Mouse (Mus musculus): Measurements from ENCODE around the gene Gm29609. TPM values are rescaled to one million over a fixed set of nuclear protein-coding genes. Genes with fewer than 3 reads are reported as not detected.
"Not testable (repeated sequence)": the region's sequence is repeated elsewhere in the genome, so short reads cannot be mapped to it uniquely, and the experiment has no call there.

The Gm29609 gene
- 1 to 10 TPM; 2.7 to 3.3 TPM for total RNA-seq (2021)
- long read RNA-seq, experiment 1, partial matches to known transcripts = 0 of 5 reads
- long read RNA-seq, experiment 1, other reads (novel, unspliced or antisense) = 5 of 5 reads
- long read RNA-seq, experiment 2, partial matches to known transcripts = 4 of 5 reads
- long read RNA-seq, experiment 2, other reads (novel, unspliced or antisense) = 1 of 5 reads

GRCm38 (mm10) chr5:31179766-31180630 is at the start of gene Gm29609, which contains the start of gene Gtf3c2:
Gm29609 (minus strand) TSS chr5:31179911.
Gtf3c2 (minus strand) TSS chr5:31180144.
- DNase-seq (ENCODE audit: low spot score in 2 of 2) = peak; percentile 86 to 92

DNA sequence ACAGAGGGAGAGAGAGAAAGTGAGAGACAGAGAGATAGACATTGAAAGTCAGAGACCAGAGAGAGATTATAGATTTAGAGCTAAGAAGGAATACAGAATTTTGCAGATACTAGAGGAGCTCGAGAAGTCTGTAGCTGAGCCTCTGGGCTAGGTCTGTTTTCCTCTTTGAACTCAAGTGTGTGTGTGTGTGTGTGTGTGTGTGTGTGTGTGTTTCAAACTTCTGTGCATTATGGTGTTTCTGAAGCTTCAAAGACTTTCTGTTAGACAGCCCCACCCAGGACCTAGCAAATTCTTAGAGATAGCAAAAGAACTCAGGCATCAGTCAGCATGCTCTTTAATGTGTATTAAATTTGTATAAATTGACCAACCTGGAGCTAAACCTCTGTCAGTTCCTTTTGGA is 46.9 kb upstream of the Gm29609 start:
- no peak for DNase-seq (ENCODE audit: low spot score in 2 of 2)

- no peak for DNase-seq (ENCODE audit: low spot score in 2 of 2)
These were observed 43.0 kb upstream of the Gm29609 start for GRCm38 (mm10) chr5:31222696-31223095.

DNA sequence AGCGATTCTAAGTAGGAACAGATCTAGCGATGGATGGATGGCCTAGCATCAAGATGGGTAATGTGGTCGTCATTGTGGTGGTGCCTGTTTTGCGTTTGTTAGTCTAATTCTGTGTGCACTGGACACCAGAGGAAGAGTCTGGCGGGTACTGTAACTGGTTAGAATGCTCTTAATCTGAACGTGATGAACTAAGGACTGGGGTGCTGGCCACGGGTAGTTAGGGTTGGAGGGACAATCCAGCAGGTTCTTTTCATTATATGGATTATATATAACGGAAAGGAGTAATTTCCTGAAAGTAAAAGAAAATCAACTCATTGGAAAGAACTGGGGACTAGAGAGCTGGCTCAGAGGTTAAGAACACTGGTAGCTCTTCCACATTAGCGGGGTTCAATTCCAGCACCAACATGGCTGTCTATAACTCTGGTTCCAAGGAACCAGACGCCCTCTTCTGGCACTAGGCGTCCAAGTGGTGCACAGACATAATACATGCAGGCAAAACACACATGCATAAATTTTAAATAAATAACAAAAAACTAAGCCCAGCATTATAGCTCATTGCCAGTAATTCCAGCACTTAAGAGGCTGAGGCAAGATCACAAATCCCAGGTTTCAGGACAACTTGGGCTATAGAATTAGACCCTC is 41.7 kb upstream of the Gm29609 start:
- DNase-seq (ENCODE audit: low spot score in 2 of 2) = no peak

DNA sequence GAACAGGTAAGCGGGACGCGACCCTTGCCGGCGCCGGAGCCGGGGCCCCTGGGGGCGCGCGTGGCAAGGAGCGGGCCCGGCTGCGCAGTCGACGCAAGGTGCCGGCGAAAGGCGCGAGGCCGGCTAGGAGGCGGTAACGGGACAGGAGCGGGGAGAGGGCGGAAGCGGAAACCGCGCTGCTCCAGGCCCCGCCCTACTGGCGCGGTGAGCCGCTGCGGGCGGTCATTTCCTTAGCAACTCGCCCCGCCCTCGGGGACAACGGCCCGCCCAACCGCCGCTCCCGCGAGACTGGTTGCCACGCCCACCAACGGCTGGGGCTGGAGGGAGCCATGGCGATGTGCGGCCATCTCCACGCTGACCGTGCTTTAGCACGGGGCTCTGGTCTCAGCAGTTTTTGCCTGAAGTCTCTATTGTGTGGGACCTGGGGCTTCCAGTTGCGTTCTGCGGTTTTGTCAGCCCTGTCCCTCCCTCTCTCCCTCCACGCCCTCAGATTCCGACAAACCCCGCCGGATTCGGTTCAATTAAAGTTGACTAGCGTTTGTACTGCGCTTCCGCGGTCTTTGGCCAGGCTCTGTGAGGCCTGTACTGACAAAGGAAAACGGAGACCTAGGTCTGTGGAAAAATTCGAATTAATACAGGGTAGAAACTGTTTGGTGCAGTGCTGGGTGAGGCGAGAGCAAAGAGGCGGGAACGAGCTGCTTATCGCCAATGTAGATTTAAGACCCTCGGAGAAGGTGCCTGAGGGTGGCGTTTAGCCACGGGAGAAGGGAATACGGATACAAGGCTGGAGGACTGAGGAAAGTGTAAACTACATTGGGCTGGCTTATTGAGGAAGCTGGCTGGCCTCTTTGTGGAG is 41.0 kb upstream of the Gm29609 start, which contains the start of gene Ppm1g:
Gene Ppm1g (minus strand): TSS at position 240 of the 856 bp plus-strand sequence.
- peak; percentile 96 to 99 for DNase-seq (ENCODE audit: low spot score in 2 of 2)

GRCm38 (mm10) chr5:31219911-31220447 is 40.3 kb upstream of the Gm29609 start:
- DNase-seq (ENCODE audit: low spot score in 2 of 2) = no peak

DNA sequence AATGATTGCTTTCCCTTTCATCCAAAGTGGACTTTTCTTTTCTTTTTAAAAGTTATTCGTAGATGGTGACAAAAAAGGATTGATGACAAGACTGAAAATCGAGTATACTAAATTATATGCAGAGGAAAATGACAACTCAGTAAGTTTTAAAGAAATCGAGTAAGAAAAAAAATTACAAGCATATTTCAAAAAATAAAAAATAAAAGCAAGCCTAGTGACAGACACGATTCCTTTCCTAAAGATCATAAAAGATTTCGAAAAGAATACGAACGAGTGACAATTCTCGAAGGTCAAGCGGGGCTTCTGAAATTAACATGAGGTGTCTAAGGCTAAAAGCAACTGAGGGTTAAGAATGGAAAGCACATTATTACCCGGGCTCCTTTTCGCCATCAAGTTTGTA is 39.8 kb upstream of the Gm29609 start:
- no peak for DNase-seq (ENCODE audit: low spot score in 2 of 2)

DNA sequence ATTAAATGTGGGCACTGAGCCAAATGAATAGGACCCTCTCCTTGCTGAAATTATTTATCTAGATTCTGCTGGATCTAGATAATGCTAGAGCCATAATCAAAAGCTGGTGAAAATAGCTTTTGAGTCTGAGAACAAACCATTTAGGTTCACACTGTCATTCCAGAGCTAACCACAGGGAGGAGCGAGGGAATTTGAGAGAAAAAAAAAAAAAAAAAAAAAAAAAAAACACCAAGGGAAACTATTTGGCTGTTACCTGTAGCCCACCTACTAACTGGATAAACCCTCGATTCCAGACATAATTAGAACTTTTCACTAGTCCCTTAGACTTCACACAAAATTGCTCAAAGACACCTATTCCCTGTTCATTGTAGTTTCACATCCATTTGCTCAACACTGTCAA is 39.4 kb upstream of the Gm29609 start:
- DNase-seq (ENCODE audit: low spot score in 2 of 2) = no peak

- no peak for DNase-seq (ENCODE audit: low spot score in 2 of 2)
These were observed 38.6 kb upstream of the Gm29609 start for GRCm38 (mm10) chr5:31218294-31218693.

- not testable (repeated sequence) for DNase-seq (ENCODE audit: low spot score in 2 of 2)
These were observed 36.8 kb upstream of the Gm29609 start for GRCm38 (mm10) chr5:31216554-31216953.

DNA sequence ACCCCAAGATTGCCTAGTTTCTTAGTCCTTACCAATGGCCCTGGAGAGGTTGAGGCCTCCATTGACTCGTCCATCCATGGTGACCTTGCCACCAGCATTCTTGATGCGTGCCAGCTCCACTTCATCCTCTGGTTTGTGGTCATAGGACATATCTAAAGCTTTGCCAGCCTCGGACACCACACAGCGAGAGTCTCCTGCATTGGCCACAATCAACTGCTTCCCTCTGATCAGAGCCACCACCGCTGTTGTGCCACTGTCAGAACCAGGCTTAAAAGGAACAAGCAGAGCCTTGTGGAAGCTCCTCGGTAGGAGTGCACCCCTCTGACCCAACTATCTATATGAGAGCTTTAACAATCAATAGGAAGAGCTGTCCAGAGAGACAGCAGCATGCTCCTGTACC is 24.7 kb upstream of the Gm29609 start:
- DNase-seq (ENCODE audit: low spot score in 2 of 2) = no peak

- no peak for DNase-seq (ENCODE audit: low spot score in 2 of 2)
These were observed 24.2 kb upstream of the Gm29609 start for GRCm38 (mm10) chr5:31203866-31204265.

DNA sequence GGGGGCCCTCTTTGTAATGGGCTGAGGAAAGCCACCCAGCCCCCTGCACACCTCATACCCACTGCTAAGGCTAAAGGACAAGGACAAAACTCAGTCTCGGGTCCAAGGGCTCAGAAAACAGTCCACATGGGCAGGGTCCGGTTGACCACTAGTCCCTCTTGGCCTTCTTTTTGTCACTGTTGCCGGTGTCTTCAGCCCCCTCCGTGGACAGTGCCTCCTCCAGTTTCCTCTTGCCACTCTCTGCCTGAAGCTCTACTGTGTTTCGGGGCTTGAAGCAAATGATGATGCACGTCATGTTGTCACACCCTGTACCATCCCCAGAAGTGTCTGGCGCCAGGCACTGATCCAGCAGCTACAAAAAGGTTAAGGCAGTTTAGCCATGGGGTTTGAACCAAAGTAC is 23.2 kb upstream of the Gm29609 start:
- no peak for DNase-seq (ENCODE audit: low spot score in 2 of 2)

GRCm38 (mm10) chr5:31201742-31202590 is 22.3 kb upstream of the Gm29609 start, which contains the start of gene Zfp513:
Zfp513 (minus strand) TSS chr5:31202303.
- DNase-seq (ENCODE audit: low spot score in 2 of 2) = peak; percentile 87 to 89

DNA sequence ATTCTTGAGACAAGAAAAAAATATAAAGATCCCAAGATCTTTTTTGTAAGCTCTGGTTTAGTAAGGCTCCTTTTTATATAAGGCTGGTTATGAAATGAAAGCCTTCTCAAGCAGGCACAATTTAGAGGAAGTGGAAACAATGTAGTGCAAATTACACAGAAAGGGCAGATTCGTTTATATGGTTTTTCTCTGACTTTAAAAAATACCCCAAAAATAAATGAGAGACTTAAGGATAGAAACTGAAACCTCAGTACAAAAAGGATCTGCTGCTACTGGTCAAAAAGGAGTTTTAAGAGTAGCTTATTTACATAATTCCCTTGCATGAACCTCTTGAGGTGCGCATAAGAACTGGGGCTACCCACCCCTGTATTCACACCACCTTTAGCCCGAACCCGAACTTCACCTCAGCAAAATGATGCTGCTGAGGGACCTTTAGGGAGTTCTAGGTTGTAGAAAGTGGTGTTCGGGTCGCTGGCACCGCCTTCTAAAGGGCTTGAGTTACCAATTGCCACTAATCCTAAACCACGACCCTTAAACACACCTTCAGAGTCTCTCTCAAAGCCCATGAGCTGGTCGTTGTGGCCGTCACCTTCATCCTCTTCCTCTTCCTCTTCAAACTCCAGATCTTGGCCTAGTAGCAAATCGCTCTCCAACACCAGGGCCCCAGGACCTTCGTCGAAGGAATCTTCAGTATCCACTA is 21.5 kb upstream of the Gm29609 start:
- DNase-seq (ENCODE audit: low spot score in 2 of 2) = no peak

- no peak for DNase-seq (ENCODE audit: low spot score in 2 of 2)
These were observed 20.6 kb upstream of the Gm29609 start for GRCm38 (mm10) chr5:31200327-31200768.

GRCm38 (mm10) chr5:31199893-31200292 is 20.2 kb upstream of the Gm29609 start:
- no peak for DNase-seq (ENCODE audit: low spot score in 2 of 2)

DNA sequence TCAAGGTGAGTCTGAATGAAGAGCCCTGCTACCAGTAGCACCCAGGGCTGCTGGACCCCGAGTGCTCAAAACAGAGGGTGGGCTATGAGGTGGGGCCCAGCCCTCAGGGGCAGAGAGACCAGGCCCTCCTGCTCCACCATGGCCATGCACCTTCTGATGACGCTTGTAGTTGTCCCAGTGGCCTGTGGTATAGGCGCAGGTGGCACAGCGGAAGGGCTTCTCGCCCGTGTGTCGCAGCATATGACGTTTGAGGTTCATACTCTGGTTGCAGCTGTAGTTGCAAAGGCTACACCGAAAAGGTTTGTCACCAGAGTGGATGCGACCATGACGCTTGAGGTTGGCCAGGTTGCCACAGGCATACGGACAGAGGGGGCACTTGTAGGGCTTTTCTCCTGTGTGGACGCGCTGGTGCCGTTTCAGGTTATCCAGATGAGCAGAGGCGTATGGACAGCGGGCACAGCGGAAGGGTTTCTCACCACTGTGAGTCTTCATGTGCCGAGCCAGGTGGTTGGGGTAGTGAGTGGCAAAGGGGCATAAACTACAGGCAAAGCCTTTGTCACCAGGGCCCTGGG is 19.7 kb upstream of the Gm29609 start:
- no peak for DNase-seq (ENCODE audit: low spot score in 2 of 2)

Data from adrenal gland, postnatal 4 days (tissue).